Comparison of ENCODE assay signal across 19 mouse cellular contexts in genomic region chr13:46222031-46222430, GRCm38 (mm10). TPM values are rescaled to one million over a fixed set of nuclear protein-coding genes. Genes with fewer than 3 reads are reported as not detected.
DNase-seq lines count a peak whose midpoint lies in the region; ATAC-seq and TF ChIP-seq lines count a peak whose summit lies in the region.
"Had no signal": no experiment of that assay in that cellular context is flagged by ENCODE, and none has a peak within 500 bp of the region (broad histone marks: within the 10 kb centered on the region; RNA-seq: fewer than 3 reads in every experiment).

No protein-coding gene starts in this region.

- H3K9ac ChIP-seq in lung, embryonic 14.5 days = no peak overlapping the region
- no peak overlapping the region for H3K9ac ChIP-seq in forebrain, postnatal 0 days
- H3K9ac ChIP-seq: heart, embryonic 13.5 days; hindbrain, embryonic 15.5 days; kidney, embryonic 15.5 days; liver, embryonic 14.5 days had no signal

- WGBS in lung, embryonic 14.5 days = 54% methylated on average over 7 of the region's 7 CpGs
- 55% methylated on average over 7 of the region's 7 CpGs for WGBS in forebrain, postnatal 0 days

- no peak for ATAC-seq in lung, embryonic 14.5 days (ENCODE audit: insufficient read depth)
- no peak for ATAC-seq in forebrain, postnatal 0 days

- H3K9me3 ChIP-seq in lung, embryonic 14.5 days (ENCODE audit: low read depth, low read length) = no peaks in the 10 kb centered on the region
- H3K9me3 ChIP-seq in forebrain, postnatal 0 days (ENCODE audit: low read length) = no peaks in the 10 kb centered on the region
- H3K9me3 ChIP-seq: heart, embryonic 13.5 days; hindbrain, embryonic 15.5 days; kidney, embryonic 15.5 days had no signal

- H3K4me3 ChIP-seq in lung, embryonic 14.5 days (ENCODE audit: low read depth, low read length) = no peak overlapping the region
- no peak overlapping the region for H3K4me3 ChIP-seq in forebrain, postnatal 0 days (ENCODE audit: low read depth, low read length)
- H3K4me3 ChIP-seq: erythroblast, embryonic 14.5 days; heart, embryonic 13.5 days; hindbrain, embryonic 15.5 days; kidney, embryonic 15.5 days had no signal

- no peak overlapping the region for H3K27ac ChIP-seq in lung, embryonic 14.5 days (ENCODE audit: low read depth)
- H3K27ac ChIP-seq in forebrain, postnatal 0 days (ENCODE audit: low read depth, low read length) = no peak overlapping the region
- H3K27ac ChIP-seq: heart, embryonic 13.5 days; hindbrain, embryonic 15.5 days; kidney, embryonic 15.5 days; liver, embryonic 14.5 days had no signal

- no peaks in the 10 kb centered on the region for H3K4me1 ChIP-seq in lung, embryonic 14.5 days (ENCODE audit: insufficient read depth)
- H3K4me1 ChIP-seq in forebrain, postnatal 0 days (ENCODE audit: insufficient read depth) = peaks cover 17% of the 10 kb centered on the region; the same call in 1 of the 2 replicates

- TF ChIP-seq CTCF in lung, embryonic 14.5 days (IDR thresholded peaks at IDR 0.05; ENCODE audit: low read depth) = no peak
- TF ChIP-seq CTCF in forebrain, postnatal 0 days (IDR thresholded peaks at IDR 0.05; ENCODE audit: low read depth) = no peak

- no peak overlapping the region for H3K4me2 ChIP-seq in lung, embryonic 14.5 days
- no peak overlapping the region for H3K4me2 ChIP-seq in forebrain, postnatal 0 days (ENCODE audit: low read depth)
- H3K4me2 ChIP-seq: heart, embryonic 13.5 days; hindbrain, embryonic 15.5 days; kidney, embryonic 15.5 days; midbrain, embryonic 11.5 days had no signal

- no peaks in the 10 kb centered on the region for H3K27me3 ChIP-seq in lung, embryonic 14.5 days (ENCODE audit: insufficient read depth, low read length)
- H3K27me3 ChIP-seq in forebrain, postnatal 0 days (ENCODE audit: insufficient read depth, low read length) = no peaks in the 10 kb centered on the region
- H3K27me3 ChIP-seq: heart, embryonic 13.5 days; hindbrain, embryonic 15.5 days; kidney, embryonic 15.5 days had no signal

- peak; percentile 48 for DNase-seq in adrenal gland, adult 2 months
- DNase-seq in adrenal gland, postnatal 4 days (ENCODE audit: low spot score in 2 of 2) = no peak
- DNase-seq in lung, embryonic 14.5 days = peak; percentile 10
- no peak for DNase-seq in lung, postnatal 25 days (ENCODE audit: low spot score)
- DNase-seq in layer of hippocampus, adult 9-11 months = peak; percentile 72
- DNase-seq in right cerebral cortex, postnatal 36 days (ENCODE audit: low spot score in 2 of 2) = peak; percentile 19 to 38
- no peak for DNase-seq in cerebellum, adult 11-12 months
- DNase-seq in forebrain, postnatal 0 days = no peak
- DNase-seq: cerebellum, postnatal 14 days; gastrocnemius, postnatal 10 days had no signal

- H3K36me3 ChIP-seq in lung, embryonic 14.5 days (ENCODE audit: insufficient read depth) = no peaks in the 10 kb centered on the region
- H3K36me3 ChIP-seq in forebrain, postnatal 0 days (ENCODE audit: insufficient read depth) = no peaks in the 10 kb centered on the region
- H3K36me3 ChIP-seq: heart, embryonic 13.5 days; hindbrain, embryonic 15.5 days; kidney, embryonic 15.5 days had no signal

RNA-seq across cellular contexts. Expression of gene Stmnd1, which starts 51.5 kb away (rescaled TPM):
- not detected for total RNA-seq in adrenal gland, adult 2 months (2021)
- not detected in 2 replicates for polyA plus RNA-seq in adrenal gland, adult 2 months (2012; rRNA removed)
- under 1 TPM in 1 of 2 experiments, not detected in 1; 0.22 TPM for total RNA-seq in adrenal gland, postnatal 4 days (2021)
- polyA plus RNA-seq in lung, embryonic 14.5 days (2014; fragmentation: Nextera tagmentation; extraction: Ambion mirVana) = not detected in 2 replicates
- not detected in 2 replicates for total RNA-seq in forebrain, postnatal 0 days (2014; rRNA removed)
- 0.28 TPM in 1 of 2 replicates, not detected in the other for polyA plus RNA-seq in forebrain, postnatal 0 days (2015; fragmentation: Nextera tagmentation; extraction: Ambion mirVana)
- total RNA-seq: left cerebral cortex, adult 8-10 months had no signal
- polyA plus RNA-seq: erythroblast, embryonic 14.5 days; liver, embryonic 14.5 days; neural tube, embryonic 11.5 days; small intestine, adult 2 months had no signal

Comparison
In these comparisons a context has a peak if more than half of its experiments do, and no peak if none do; other contexts are left out.
1. DNase-seq: peak in adrenal gland, adult 2 months (single experiment), lung, embryonic 14.5 days (single experiment), layer of hippocampus, adult 9-11 months (single experiment) and right cerebral cortex, postnatal 36 days (2 of 2); none in adrenal gland, postnatal 4 days (0 of 2), lung, postnatal 25 days (single experiment), cerebellum, adult 11-12 months (single experiment) and forebrain, postnatal 0 days (single experiment).